Mouse (Mus musculus): ENCODE measurements around the gene Prss8.

The Prss8 gene

GRCm38 (mm10) chr7:127928596-127928995, 1.3 kb downstream of the Prss8 start:
- no peak for DNase-seq (ENCODE audit: low spot score)

- DNase-seq (ENCODE audit: low spot score) = no peak
Measured at GRCm38 (mm10) chr7:127927726-127928125, 2.2 kb downstream of the Prss8 start.

GRCm38 (mm10) chr7:127926846-127927245, 3.1 kb downstream of the Prss8 start:
- no peak for DNase-seq (ENCODE audit: low spot score)

- no peak for DNase-seq (ENCODE audit: low spot score)
Measured at GRCm38 (mm10) chr7:127926066-127926465, 3.8 kb downstream of the Prss8 start.

GRCm38 (mm10) chr7:127925252-127925651, 4.7 kb downstream of the Prss8 start:
- no peak for DNase-seq (ENCODE audit: low spot score)

- no peak for DNase-seq (ENCODE audit: low spot score)
Measured at GRCm38 (mm10) chr7:127923714-127924113, 6.2 kb downstream of the Prss8 start.

- DNase-seq (ENCODE audit: low spot score) = no peak
Measured at GRCm38 (mm10) chr7:127922451-127923275, 7.2 kb downstream of the Prss8 start.

- no peak for DNase-seq (ENCODE audit: low spot score)
Measured at GRCm38 (mm10) chr7:127921516-127921915, 8.4 kb downstream of the Prss8 start.

- no peak for DNase-seq (ENCODE audit: low spot score)
Measured at GRCm38 (mm10) chr7:127919290-127919689, 10.6 kb downstream of the Prss8 start.

- DNase-seq (ENCODE audit: low spot score) = peak; percentile 55
Measured at GRCm38 (mm10) chr7:127918203-127918602, 11.7 kb downstream of the Prss8 start.

- DNase-seq (ENCODE audit: low spot score) = no peak
Measured at GRCm38 (mm10) chr7:127915293-127915692, 14.6 kb downstream of the Prss8 start.

GRCm38 (mm10) chr7:127912938-127913337, 17.0 kb downstream of the Prss8 start:
- no peak for DNase-seq (ENCODE audit: low spot score)

- DNase-seq (ENCODE audit: low spot score) = peak; percentile 91
Measured at GRCm38 (mm10) chr7:127912190-127912871, 17.6 kb downstream of the Prss8 start, which contains the start of gene Kat8. TSS of gene Kat8 (plus strand) at chr7:127912516.

- DNase-seq (ENCODE audit: low spot score) = no peak
Measured at GRCm38 (mm10) chr7:127908656-127909055, 21.2 kb downstream of the Prss8 start.

- no peak for DNase-seq (ENCODE audit: low spot score)
Measured at GRCm38 (mm10) chr7:127907939-127908338, 22.0 kb downstream of the Prss8 start.

GRCm38 (mm10) chr7:127903971-127904796, 25.7 kb downstream of the Prss8 start, which contains the start of gene Bckdk:
TSS of gene Bckdk (plus strand) at chr7:127904082.
- peak; percentile 70 for DNase-seq (ENCODE audit: low spot score)

- no peak for DNase-seq (ENCODE audit: low spot score)
Measured at GRCm38 (mm10) chr7:127901772-127902171, 28.1 kb downstream of the Prss8 start.

- DNase-seq (ENCODE audit: low spot score) = no peak
Measured at GRCm38 (mm10) chr7:127899997-127900396, 29.9 kb downstream of the Prss8 start.

- no peak for DNase-seq (ENCODE audit: low spot score)
Measured at GRCm38 (mm10) chr7:127898179-127898956, 31.5 kb downstream of the Prss8 start.

GRCm38 (mm10) chr7:127897542-127897941, 32.4 kb downstream of the Prss8 start:
- no peak for DNase-seq (ENCODE audit: low spot score)

- peak; percentile 77 for DNase-seq (ENCODE audit: low spot score)
Measured at GRCm38 (mm10) chr7:127896384-127896783, 33.5 kb downstream of the Prss8 start.
